Mouse (Mus musculus): ENCODE data around the gene Fat1. TPM values are rescaled to one million over a fixed set of nuclear protein-coding genes. Genes with fewer than 3 reads are reported as not detected.

Gene Fat1
- 47.0 TPM for polyA plus RNA-seq (2014; fragmentation: Illumina TruSeq; extraction: RNeasy Lipid Tissue Mini Kit (QIAGEN cat#74804); ENCODE audit: low read depth, low replicate concordance)

DNA sequence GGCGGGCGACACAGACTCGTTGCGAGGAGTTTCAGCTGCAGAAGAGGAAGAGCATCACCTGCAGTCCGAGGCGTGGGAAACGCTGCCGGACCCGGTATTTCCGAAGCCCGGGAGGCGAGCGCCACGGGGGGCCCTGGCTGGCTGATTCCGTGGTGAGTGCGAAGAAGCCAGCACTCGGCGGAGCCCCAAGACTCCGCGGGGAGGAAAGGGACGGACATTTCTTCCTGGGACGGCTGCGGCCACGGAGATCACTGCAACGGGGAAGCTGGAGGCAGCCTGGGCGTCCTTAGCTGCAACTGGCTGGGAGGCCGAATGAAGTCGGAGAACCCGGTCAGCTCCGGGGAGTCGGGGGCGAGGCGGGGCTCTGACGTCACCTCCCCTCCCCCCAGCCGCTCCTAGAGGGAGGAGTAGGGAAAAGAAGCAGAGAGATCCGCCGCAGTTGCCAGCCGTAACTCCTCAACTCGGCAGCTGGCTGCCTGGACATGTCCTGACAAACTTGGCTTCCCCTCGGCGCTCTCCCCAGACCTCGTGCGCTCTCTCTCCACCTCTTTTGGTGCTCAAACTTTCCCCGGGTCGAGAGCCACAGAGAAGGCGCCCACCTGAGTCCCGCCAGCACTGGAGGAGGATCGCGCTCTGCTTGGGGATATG is at the start of gene Fat1:
Gene Fat1 (plus strand): TSS at position 598 of the 648 bp plus-strand sequence.

DNA sequence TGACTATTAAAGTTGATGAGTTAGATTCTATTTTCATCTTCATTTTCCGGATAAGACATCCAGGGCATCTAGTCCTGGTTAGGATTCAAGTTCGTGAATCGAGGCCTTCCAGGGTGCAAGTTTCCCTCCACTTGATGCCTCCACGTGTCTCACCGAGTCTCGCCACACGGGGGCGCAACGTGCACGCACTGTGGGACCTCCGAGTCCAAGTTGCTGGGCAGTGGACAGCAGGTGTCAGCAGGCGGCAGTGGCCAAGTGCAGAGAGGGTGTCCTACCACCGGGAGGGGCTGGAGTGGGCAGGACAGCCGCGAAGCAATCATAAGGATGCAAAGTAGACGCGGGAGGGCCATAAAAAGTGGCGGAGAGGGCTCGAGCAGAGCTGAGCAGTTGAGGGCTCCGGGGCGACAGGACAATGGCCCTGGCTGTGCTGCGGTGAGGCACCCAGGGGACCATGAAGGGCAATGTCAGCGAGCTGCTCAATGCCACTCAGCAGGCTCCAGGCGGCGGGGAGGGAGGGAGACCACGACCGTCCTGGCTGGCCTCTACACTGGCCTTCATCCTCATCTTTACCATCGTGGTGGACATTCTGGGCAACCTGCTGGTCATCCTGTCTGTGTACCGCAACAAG is 133.6 kb downstream of the Fat1 start, which contains the start of gene Mtnr1a:
Gene Mtnr1a (plus strand): TSS at position 379 of the 628 bp plus-strand sequence.

Other genes starting within 250 kb of the Fat1 start
- 1.3 TPM for gene Mtnr1a, start 133.7 kb downstream of the Fat1 start, polyA plus RNA-seq (2014; fragmentation: Illumina TruSeq; extraction: RNeasy Lipid Tissue Mini Kit (QIAGEN cat#74804); ENCODE audit: low read depth, low replicate concordance)

All from sigmoid colon, adult 10 weeks (tissue).